Mouse (Mus musculus) neural tube, postnatal 0 days (tissue): ENCODE data around the gene Plcd1. TPM values are rescaled to one million over a fixed set of nuclear protein-coding genes. Genes with fewer than 3 reads are reported as not detected.
A peak's percentile ranks its signal among the peaks of the same experiment; 100 is the strongest.

Source experiments
- microRNA-seq: library from miRNA; unstranded; fragments of <30 nt; microRNA quantifications from one replicate; pipeline ENCODE4, GENCODE M21; 2016
- polyA plus RNA-seq: library from polyadenylated mRNA; unstranded; fragments of >200 nt; fragmentation: Nextera tagmentation; extraction: Ambion mirVana; gene quantifications from 2 replicates; pipeline ENCODE4 v1.2.1, GENCODE M21; 2015

Gene Plcd1
- polyA plus RNA-seq, result 10.2 and 14.7 TPM in 2 replicates

GRCm38 (mm10) chr9:119093419-119094295 lies at the start of gene Plcd1:
TSS of gene Plcd1 (minus strand) at chr9:119093502.

GRCm38 (mm10) chr9:119101992-119102782 lies 8.9 kb upstream of the Plcd1 start, which contains the start of gene Dlec1:
TSS of gene Dlec1 (plus strand) at chr9:119102478.

GRCm38 (mm10) chr9:119052154-119052944 lies 41.0 kb downstream of the Plcd1 start, which contains the start of gene Vill:
TSS of gene Vill (plus strand) at chr9:119052778.

Small RNA genes within 50 kb of the gene (microRNA-seq; reads per million reads assigned to microRNA genes)
- gene Mir26a-1, result 9.3 reads per million, percentile 19 among the genes with 10 or more reads in this experiment

Other genes with a start within 250 kb of the Plcd1 start
- gene Ctdspl, start 167.0 kb downstream of the Plcd1 start, polyA plus RNA-seq, result 8.8 and 9.1 TPM in 2 replicates
- 3.5 and 4.6 TPM in 2 replicates for gene Vill, start 40.7 kb downstream of the Plcd1 start, polyA plus RNA-seq
- 0.84 and 1.2 TPM in 2 replicates for gene Dlec1, start 9.0 kb upstream of the Plcd1 start, polyA plus RNA-seq
- 5.2 and 5.3 TPM in 2 replicates for gene Acaa1b, start 63.6 kb upstream of the Plcd1 start, polyA plus RNA-seq
- not detected in 2 replicates for gene Gm47289, start 65.7 kb upstream of the Plcd1 start, polyA plus RNA-seq
- not detected in 2 replicates for gene Slc22a13, start 115.6 kb upstream of the Plcd1 start, polyA plus RNA-seq
- gene Oxsr1, start 228.9 kb upstream of the Plcd1 start, polyA plus RNA-seq, result 11.4 and 13.6 TPM in 2 replicates
- 86.4 and 96.2 TPM in 2 replicates for gene Acaa1a, start 246.2 kb upstream of the Plcd1 start, polyA plus RNA-seq
- gene Myd88, start 247.9 kb upstream of the Plcd1 start, polyA plus RNA-seq, result 6.7 and 7.3 TPM in 2 replicates